Mouse (Mus musculus): Measurements from ENCODE around the gene Pnkp. TPM values are rescaled to one million over a fixed set of nuclear protein-coding genes. Genes with fewer than 3 reads are reported as not detected.

The Pnkp gene
- polyA plus RNA-seq, 1 experiment from 2014 or later, result 29.7 TPM

DNA sequence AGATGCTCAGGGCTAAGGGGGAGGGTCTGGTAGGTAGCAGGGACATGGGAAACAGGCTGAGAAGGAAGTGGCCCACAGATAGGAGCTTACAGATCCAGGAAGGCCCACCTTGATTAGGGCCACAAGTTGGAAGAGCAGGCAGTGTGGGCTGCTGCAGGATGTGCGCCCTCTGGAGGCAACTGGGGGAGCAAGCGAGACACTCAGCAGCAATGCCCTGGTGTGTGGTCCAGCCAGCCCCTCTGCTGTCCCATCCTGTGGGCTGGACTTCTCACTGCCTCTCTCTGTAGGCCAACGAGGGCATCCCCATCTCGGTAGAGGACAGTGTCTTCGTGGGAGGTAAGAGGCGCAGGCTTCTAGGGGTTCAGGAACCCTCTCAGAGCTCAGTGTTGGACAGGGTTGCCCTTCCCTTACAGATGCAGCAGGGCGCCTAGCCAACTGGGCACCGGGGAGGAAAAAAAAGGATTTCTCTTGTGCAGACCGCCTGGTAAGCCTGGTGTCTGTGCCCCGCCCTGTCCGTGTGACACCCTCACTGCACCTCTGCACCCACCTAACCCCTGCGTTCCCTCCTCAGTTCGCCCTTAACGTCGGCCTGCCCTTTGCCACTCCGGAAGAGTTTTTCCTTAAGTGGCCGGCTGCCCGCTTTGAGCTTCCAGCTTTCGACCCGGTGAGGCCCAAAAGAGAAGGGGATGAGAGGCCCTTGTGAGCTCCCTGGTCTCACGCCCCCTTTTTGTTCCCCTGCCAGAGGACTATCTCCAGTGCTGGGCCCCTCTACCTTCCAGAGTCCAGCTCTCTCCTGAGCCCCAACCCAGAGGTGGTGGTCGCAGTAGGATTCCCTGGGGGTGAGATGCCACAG, 3.9 kb downstream of the Pnkp start:
- DNase-seq (ENCODE audit: low spot score) (peak; percentile 85), ATAC-seq (replicated peaks; ENCODE audit: low FRiP score, low TSS enrichment, low read depth) (peak; percentile 34; the same call in 1 of the 2 replicates)
- Histone ChIP-seq H3K4me3 (ENCODE audit: low read depth, low read length) (no peak overlapping the region), H3K27ac (ENCODE audit: low read depth) (peak overlapping the region; percentile 47; the same call in 1 of the 2 replicates), H3K9me3 (ENCODE audit: control insufficient read depth, low read length) (no peaks in the 10 kb centered on the region), H3K27me3 (replicated peaks; ENCODE audit: control insufficient read depth, insufficient read depth, low read length) (no peaks in the 10 kb centered on the region), H3K4me1 (replicated peaks; ENCODE audit: control insufficient read depth, insufficient read depth, low read length) (peaks cover 38% of the 10 kb centered on the region), H3K36me3 (ENCODE audit: control insufficient read depth, insufficient read depth, low read length) (peaks cover 45% of the 10 kb centered on the region), H3K4me2 (ENCODE audit: low read length) (no peak overlapping the region), H3K9ac (ENCODE audit: low read length) (no peak overlapping the region)
- 61% methylated on average over 22 of the region's 22 CpGs for WGBS

DNA sequence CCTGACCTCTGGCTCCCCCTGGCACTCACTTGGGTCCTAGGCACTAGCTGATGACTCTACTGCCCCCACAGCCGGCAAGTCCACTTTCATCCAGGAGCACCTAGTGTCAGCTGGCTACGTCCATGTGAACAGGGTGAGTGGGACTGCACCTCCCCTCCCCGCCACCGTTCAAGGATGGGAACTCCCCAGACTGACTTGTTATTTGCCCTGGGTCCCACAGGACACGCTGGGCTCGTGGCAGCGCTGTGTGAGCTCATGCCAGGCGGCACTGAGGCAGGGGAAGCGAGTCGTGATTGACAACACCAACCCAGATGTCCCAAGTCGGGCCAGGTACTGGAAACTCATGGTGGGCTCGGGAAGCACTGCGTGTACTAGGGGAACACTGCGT, 4.5 kb downstream of the Pnkp start:
- Histone ChIP-seq H3K4me1 (replicated peaks; ENCODE audit: control insufficient read depth, insufficient read depth, low read length) (peaks cover 42% of the 10 kb centered on the region), H3K4me2 (ENCODE audit: low read length) (no peak overlapping the region), H3K4me3 (ENCODE audit: low read depth, low read length) (no peak overlapping the region), H3K27ac (ENCODE audit: low read depth) (no peak overlapping the region), H3K9me3 (ENCODE audit: control insufficient read depth, low read length) (no peaks in the 10 kb centered on the region), H3K36me3 (ENCODE audit: control insufficient read depth, insufficient read depth, low read length) (peaks cover 51% of the 10 kb centered on the region), H3K9ac (ENCODE audit: low read length) (no peak overlapping the region), H3K27me3 (replicated peaks; ENCODE audit: control insufficient read depth, insufficient read depth, low read length) (no peaks in the 10 kb centered on the region)
- ATAC-seq (replicated peaks; ENCODE audit: low FRiP score, low TSS enrichment, low read depth) (no peak), DNase-seq (ENCODE audit: low spot score) (no peak)
- WGBS, result 83% methylated on average over 14 of the region's 14 CpGs

DNA sequence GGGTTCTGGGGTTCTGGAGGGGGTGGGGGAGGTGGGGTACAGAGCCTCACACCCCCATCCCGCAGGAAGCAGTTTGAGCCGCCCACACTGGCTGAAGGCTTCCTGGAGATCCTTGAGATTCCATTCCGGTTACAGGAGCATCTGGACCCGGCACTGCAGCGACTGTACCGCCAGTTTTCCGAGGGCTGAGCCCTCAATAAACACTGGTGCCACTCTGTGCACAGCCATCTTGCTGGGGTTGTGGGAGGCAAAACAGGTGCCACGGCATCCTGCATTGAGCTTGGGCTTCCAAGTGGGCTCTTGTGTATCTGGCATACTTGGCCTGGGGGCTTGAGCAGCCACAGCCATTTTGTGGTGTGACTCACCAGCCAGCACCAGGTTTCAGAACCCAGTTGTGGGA, 5.5 kb downstream of the Pnkp start:
- 69% methylated on average over 8 of the region's 8 CpGs for WGBS
- H3K9ac ChIP-seq (ENCODE audit: low read length), result no peak overlapping the region
- H3K4me1 ChIP-seq (replicated peaks; ENCODE audit: control insufficient read depth, insufficient read depth, low read length), result peaks cover 47% of the 10 kb centered on the region
- DNase-seq (ENCODE audit: low spot score) (no peak), ATAC-seq (replicated peaks; ENCODE audit: low FRiP score, low TSS enrichment, low read depth) (no peak)
- no peaks in the 10 kb centered on the region for H3K9me3 ChIP-seq (ENCODE audit: control insufficient read depth, low read length)
- no peaks in the 10 kb centered on the region for H3K27me3 ChIP-seq (replicated peaks; ENCODE audit: control insufficient read depth, insufficient read depth, low read length)
- H3K36me3 ChIP-seq (ENCODE audit: control insufficient read depth, insufficient read depth, low read length), result peaks cover 56% of the 10 kb centered on the region
- H3K4me2 ChIP-seq (ENCODE audit: low read length), result no peak overlapping the region
- no peak overlapping the region for H3K27ac ChIP-seq (ENCODE audit: low read depth)
- no peak overlapping the region for H3K4me3 ChIP-seq (ENCODE audit: low read depth, low read length)

DNA sequence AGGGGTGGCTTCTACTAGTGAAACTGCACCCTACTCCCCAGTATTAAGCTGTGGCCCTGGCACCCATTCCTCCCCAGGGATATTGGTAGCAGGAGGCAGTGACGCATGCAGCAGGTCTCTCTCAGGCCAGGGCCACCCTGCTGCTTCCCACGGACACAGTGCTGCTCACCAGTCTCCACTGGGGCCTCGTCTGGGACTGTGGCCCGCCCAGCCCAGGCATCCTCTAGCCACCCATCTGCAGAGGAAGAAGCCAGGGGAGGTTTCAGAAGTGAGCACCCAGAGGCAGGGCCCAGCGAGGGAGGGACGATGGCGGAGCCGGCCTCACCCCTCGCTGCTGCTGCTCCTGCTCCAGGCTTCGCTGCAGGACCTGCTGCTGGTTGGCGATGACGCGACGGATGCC, 6.3 kb downstream of the Pnkp start:
- Histone ChIP-seq H3K9me3 (ENCODE audit: control insufficient read depth, low read length) (no peaks in the 10 kb centered on the region), H3K4me1 (replicated peaks; ENCODE audit: control insufficient read depth, insufficient read depth, low read length) (peaks cover 47% of the 10 kb centered on the region), H3K27ac (ENCODE audit: low read depth) (no peak overlapping the region), H3K9ac (ENCODE audit: low read length) (no peak overlapping the region), H3K4me3 (ENCODE audit: low read depth, low read length) (no peak overlapping the region), H3K36me3 (ENCODE audit: control insufficient read depth, insufficient read depth, low read length) (peaks cover 56% of the 10 kb centered on the region), H3K4me2 (ENCODE audit: low read length) (no peak overlapping the region), H3K27me3 (replicated peaks; ENCODE audit: control insufficient read depth, insufficient read depth, low read length) (no peaks in the 10 kb centered on the region)
- 87% methylated on average over 14 of the region's 14 CpGs for WGBS
- ATAC-seq (replicated peaks; ENCODE audit: low FRiP score, low TSS enrichment, low read depth) (no peak), DNase-seq (ENCODE audit: low spot score) (no peak)

DNA sequence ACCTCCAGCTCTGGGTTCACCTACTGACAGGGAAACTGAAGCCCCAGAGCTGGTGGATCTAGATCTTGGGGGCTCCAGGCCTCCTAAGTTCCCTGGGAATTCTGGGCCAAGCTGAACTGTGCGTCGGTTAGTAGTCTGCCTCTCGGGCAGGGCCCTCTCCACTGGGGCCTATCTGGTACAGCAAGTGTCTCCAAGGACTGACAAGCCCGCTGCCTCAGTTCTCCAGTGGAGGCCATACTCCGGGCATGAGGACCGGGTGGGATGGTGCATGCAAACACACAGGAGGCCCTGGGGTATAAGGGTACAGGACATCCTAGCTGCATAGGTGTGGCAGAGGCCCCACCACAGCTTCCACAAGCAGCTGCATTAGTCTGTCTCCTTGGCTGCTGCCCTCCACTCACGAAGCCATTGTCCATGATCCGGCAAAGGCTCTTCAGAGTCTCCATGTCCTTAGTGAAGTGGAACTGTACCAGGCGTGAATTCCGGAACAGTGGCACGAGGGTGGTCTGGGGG, 7.1 kb downstream of the Pnkp start:
- DNase-seq (ENCODE audit: low spot score) (no peak), ATAC-seq (replicated peaks; ENCODE audit: low FRiP score, low TSS enrichment, low read depth) (no peak)
- Histone ChIP-seq H3K4me3 (ENCODE audit: low read depth, low read length) (no peak overlapping the region), H3K36me3 (ENCODE audit: control insufficient read depth, insufficient read depth, low read length) (peaks cover 56% of the 10 kb centered on the region), H3K9ac (ENCODE audit: low read length) (no peak overlapping the region), H3K4me2 (ENCODE audit: low read length) (no peak overlapping the region), H3K27me3 (replicated peaks; ENCODE audit: control insufficient read depth, insufficient read depth, low read length) (no peaks in the 10 kb centered on the region), H3K27ac (ENCODE audit: low read depth) (no peak overlapping the region), H3K4me1 (replicated peaks; ENCODE audit: control insufficient read depth, insufficient read depth, low read length) (peaks cover 49% of the 10 kb centered on the region), H3K9me3 (ENCODE audit: control insufficient read depth, low read length) (no peaks in the 10 kb centered on the region)
- WGBS, result 88% methylated on average over 11 of the region's 11 CpGs

DNA sequence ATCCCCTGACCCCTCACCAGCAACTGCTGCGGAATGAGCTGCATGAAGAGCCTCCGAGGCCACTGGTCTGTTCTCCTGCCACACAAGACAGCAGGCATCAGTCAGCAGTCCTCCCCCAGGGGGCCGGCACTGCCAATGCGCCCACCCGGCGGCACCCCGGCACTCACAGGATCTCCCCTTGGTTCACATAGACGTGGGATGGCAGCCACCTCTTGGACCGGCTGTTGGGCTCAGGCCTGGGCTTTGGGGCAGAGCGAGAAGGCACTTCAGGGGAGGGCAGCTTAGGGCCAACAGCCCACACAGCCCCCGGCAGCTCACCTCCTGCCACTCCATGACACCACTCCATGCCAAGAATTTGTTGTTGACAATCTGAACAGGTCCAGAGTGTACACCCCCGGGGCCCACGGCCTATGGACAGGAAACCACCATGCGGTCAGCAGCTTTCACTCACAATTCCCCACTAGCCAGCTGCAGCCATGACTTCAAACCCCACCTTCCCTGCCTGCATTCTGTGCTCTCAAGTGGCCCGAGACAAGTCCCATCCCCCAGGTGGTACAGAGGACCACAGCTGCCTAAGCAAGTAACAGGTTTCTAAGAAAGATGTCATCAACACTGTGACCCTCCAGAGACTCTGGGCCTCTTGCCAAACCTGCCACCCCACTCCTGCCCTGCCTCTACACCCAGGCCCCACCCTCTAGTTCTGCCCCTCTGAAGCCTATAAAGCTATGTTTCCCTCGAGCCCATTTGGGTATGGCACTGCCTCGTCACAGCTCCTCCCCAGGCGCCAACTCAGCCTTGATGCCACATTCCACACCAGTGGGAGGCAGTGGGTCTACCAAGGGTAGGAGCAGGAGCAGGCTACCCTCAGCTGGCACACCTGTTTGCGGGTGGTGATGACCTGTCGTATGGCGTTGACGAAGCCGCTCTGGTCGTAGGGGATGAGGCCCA, 7.9 kb downstream of the Pnkp start:
- Histone ChIP-seq H3K9ac (ENCODE audit: low read length) (no peak overlapping the region), H3K4me3 (ENCODE audit: low read depth, low read length) (no peak overlapping the region), H3K4me1 (replicated peaks; ENCODE audit: control insufficient read depth, insufficient read depth, low read length) (peaks cover 49% of the 10 kb centered on the region), H3K27ac (ENCODE audit: low read depth) (no peak overlapping the region), H3K27me3 (replicated peaks; ENCODE audit: control insufficient read depth, insufficient read depth, low read length) (no peaks in the 10 kb centered on the region), H3K4me2 (ENCODE audit: low read length) (no peak overlapping the region), H3K36me3 (ENCODE audit: control insufficient read depth, insufficient read depth, low read length) (peaks cover 56% of the 10 kb centered on the region), H3K9me3 (ENCODE audit: control insufficient read depth, low read length) (no peaks in the 10 kb centered on the region)
- ATAC-seq (replicated peaks; ENCODE audit: low FRiP score, low TSS enrichment, low read depth), result no peak
- no peak for DNase-seq (ENCODE audit: low spot score)
- 82% methylated on average over 24 of the region's 24 CpGs for WGBS

DNA sequence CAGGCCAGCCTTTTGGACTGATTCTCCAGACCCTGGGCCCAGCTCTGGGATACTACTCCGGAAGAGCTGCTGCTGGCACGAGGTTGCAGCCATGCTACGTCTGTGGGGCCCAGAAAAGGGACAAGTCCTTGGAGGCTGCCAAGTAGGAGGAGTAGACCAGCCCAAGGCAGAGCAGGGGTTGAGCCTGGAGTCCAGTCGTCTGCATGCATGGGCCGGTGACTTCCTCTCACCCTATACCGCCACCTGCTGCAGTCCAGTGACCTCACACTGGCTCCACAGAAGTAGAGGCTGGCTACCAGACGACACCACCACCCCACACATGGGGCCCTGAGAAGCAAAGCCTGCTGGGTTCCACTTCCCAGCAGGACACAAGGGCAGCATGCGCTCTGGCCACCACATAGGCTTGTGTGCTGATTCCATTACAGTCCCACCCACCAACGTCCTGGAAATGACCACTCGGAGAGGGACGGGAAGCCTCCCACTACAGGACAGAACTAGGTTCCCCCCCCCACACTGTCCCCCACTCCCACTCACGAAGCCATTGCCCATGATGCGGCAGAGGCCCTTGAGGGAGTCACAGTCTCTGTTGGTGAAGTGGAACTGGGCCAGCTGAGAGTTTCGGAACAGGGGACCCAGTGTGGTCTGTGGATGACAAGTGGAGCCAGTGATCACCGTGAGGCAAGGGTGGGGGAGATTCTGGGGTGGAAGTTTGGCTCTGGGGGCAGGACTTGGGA, 9.5 kb downstream of the Pnkp start:
- H3K9me3 ChIP-seq (ENCODE audit: control insufficient read depth, low read length), result no peaks in the 10 kb centered on the region
- H3K9ac ChIP-seq (ENCODE audit: low read length), result peak overlapping the region; percentile 29; the same call in 1 of the 2 replicates
- H3K36me3 ChIP-seq (ENCODE audit: control insufficient read depth, insufficient read depth, low read length), result peaks cover 52% of the 10 kb centered on the region
- peak overlapping the region; percentile 79 for H3K4me2 ChIP-seq (ENCODE audit: low read length)
- H3K27ac ChIP-seq (ENCODE audit: low read depth), result peak overlapping the region; percentile 38; the same call in 1 of the 2 replicates
- ATAC-seq (replicated peaks; ENCODE audit: low FRiP score, low TSS enrichment, low read depth) (no peak), DNase-seq (ENCODE audit: low spot score) (no peak)
- peaks cover 41% of the 10 kb centered on the region for H3K4me1 ChIP-seq (replicated peaks; ENCODE audit: control insufficient read depth, insufficient read depth, low read length)
- H3K27me3 ChIP-seq (replicated peaks; ENCODE audit: control insufficient read depth, insufficient read depth, low read length), result no peaks in the 10 kb centered on the region
- peak overlapping the region; percentile 21; the same call in 1 of the 2 replicates for H3K4me3 ChIP-seq (ENCODE audit: low read depth, low read length)
- WGBS, result 45% methylated on average over 15 of the region's 15 CpGs
